Mouse (Mus musculus): ENCODE data around the gene Ror1.

GRCm38 (mm10) chr4:100478592-100479321 lies 383.2 kb downstream of the Ror1 start, which contains the start of gene Ube2u:
- TF ChIP-seq CTCF (IDR thresholded peaks at IDR 0.05; ENCODE audit: borderline replicate concordance, extremely low read depth, insufficient read depth, insufficient read length) (no peak), POLR2A (IDR thresholded peaks at IDR 0.05; ENCODE audit: borderline replicate concordance, extremely low read depth, insufficient read depth, insufficient read length, poor library complexity, severe bottlenecking) (no peak)

Data from brain, embryonic 14.5 days (tissue).